Mouse (Mus musculus) embryonic fibroblast, embryonic 13.5 days (primary cell): ENCODE measurements at regions not wholly inside any gene's neighbourhood (a gene's known extent, or its start where the extent isn't known, plus 50 kb on each side); places are given as distances from the start of the nearest gene placed in this dataset.

Experiments
- CTCF ChIP-seq: IDR thresholded peaks from 2 replicates; pipeline ENCODE4 v1.5.1; 2011; ENCODE audit warnings: mild to moderate bottlenecking, control low read depth, low read length, moderate library complexity, borderline replicate concordance; ENCODE audit not compliant: insufficient read depth
- POLR2A ChIP-seq: IDR thresholded peaks from 2 replicates; pipeline ENCODE4 v1.6.1; 2011; ENCODE audit warnings: low read depth, mild to moderate bottlenecking, control low read depth, low read length, moderate library complexity

GRCm38 (mm10) chr4:127534411-127534810 lies 176.4 kb upstream of the Gjb5 start:
- no peak for TF ChIP-seq POLR2A
- TF ChIP-seq CTCF, result no peak
